Mouse (Mus musculus): Measurements from ENCODE around the gene Tm9sf2. TPM values are rescaled to one million over a fixed set of nuclear protein-coding genes. Genes with fewer than 3 reads are reported as not detected.

The Tm9sf2 gene
- polyA plus RNA-seq, 1 experiment from 2014 or later: 120 TPM

- Histone ChIP-seq H3K27ac (no peak overlapping the region), H3K36me3 (replicated peaks) (peaks cover 78% of the 10 kb centered on the region), H3K9me3 (no peaks in the 10 kb centered on the region), H3K27me3 (no peaks in the 10 kb centered on the region), H3K4me2 (no peak overlapping the region), H3K9ac (no peak overlapping the region), H3K4me3 (replicated peaks) (no peak overlapping the region), H3K4me1 (peaks cover under 1% of the 10 kb centered on the region; the same call in 1 of the 2 replicates)
- WGBS: 74% methylated on average over 1 of the region's 1 CpGs
- no peak for ATAC-seq (ENCODE audit: low FRiP score)
Measured at GRCm38 (mm10) chr14:122145374-122145773, 38.5 kb downstream of the Tm9sf2 start.

DNA sequence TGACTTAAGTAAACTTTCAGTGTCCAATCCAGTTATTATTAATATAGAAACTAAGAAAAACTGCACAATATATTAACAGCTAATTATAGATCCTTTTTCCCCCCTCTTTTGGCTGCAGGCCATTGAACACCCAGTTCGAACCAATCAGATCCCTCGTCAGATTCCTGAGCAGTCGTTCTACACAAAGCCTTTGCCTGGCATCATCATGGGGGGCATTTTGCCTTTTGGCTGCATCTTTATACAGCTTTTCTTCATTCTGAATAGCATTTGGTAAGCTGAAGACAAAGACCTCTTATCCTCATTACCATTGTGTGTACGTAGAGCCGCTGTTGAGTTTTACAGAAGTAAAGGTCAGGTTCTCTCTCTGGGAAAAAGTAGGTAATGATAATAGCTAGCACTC is 43.8 kb downstream of the Tm9sf2 start:
- peaks cover 8% of the 10 kb centered on the region for H3K4me1 ChIP-seq
- H3K9ac ChIP-seq: no peak overlapping the region
- WGBS: 18% methylated on average over 5 of the region's 5 CpGs
- no peak for ATAC-seq (ENCODE audit: low FRiP score)
- H3K27me3 ChIP-seq: no peaks in the 10 kb centered on the region
- H3K27ac ChIP-seq: no peak overlapping the region
- no peak overlapping the region for H3K4me3 ChIP-seq (replicated peaks)
- peaks cover 72% of the 10 kb centered on the region for H3K36me3 ChIP-seq (replicated peaks)
- H3K9me3 ChIP-seq: no peaks in the 10 kb centered on the region
- no peak overlapping the region for H3K4me2 ChIP-seq

GRCm38 (mm10) chr14:122157738-122158137 is 50.9 kb downstream of the Tm9sf2 start:
- Histone ChIP-seq H3K4me2 (no peak overlapping the region), H3K4me1 (no peaks in the 10 kb centered on the region), H3K27me3 (no peaks in the 10 kb centered on the region), H3K36me3 (replicated peaks) (peaks cover 47% of the 10 kb centered on the region), H3K27ac (no peak overlapping the region), H3K4me3 (replicated peaks) (no peak overlapping the region), H3K9me3 (no peaks in the 10 kb centered on the region), H3K9ac (no peak overlapping the region)
- ATAC-seq (ENCODE audit: low FRiP score): no peak
- 86% methylated on average over 7 of the region's 7 CpGs for WGBS

GRCm38 (mm10) chr14:122160916-122161315 is 54.1 kb downstream of the Tm9sf2 start:
- Histone ChIP-seq H3K9me3 (no peaks in the 10 kb centered on the region), H3K27ac (no peak overlapping the region), H3K36me3 (replicated peaks) (peaks cover 29% of the 10 kb centered on the region), H3K4me2 (no peak overlapping the region), H3K4me1 (no peaks in the 10 kb centered on the region), H3K27me3 (no peaks in the 10 kb centered on the region), H3K4me3 (replicated peaks) (no peak overlapping the region), H3K9ac (no peak overlapping the region)
- no peak for ATAC-seq (ENCODE audit: low FRiP score)
- 100% methylated on average over 1 of the region's 1 CpGs for WGBS

DNA sequence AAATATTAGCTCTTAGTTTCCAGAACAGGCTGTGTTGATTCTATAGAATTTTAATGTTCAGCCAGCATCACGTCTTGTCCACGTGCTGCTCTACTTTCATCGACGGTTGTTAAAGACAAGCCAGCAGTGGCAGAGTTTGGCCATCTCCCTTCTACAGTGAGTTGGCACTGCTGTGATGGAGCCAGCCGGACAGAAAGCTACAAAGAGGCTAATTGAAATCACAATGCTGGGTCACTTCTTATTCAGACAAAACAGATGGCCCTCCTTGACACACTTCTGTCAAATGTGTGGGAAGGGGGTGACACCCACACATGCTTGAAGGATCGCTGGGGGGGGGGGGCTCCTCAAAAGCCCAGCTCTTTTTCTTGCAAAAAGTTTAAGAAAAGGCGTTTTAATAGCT is 62.1 kb downstream of the Tm9sf2 start:
- 72% methylated on average over 7 of the region's 7 CpGs for WGBS
- Histone ChIP-seq H3K9me3 (no peaks in the 10 kb centered on the region), H3K27me3 (no peaks in the 10 kb centered on the region), H3K9ac (no peak overlapping the region), H3K4me1 (peaks cover 12% of the 10 kb centered on the region), H3K4me3 (replicated peaks) (no peak overlapping the region), H3K36me3 (replicated peaks) (0 out of 2 replicates have a peak, but pooled peaks cover 3% of the 10 kb centered on the region), H3K27ac (no peak overlapping the region), H3K4me2 (no peak overlapping the region)
- ATAC-seq (ENCODE audit: low FRiP score): no peak; the same call in 1 of the 2 replicates

- no peak overlapping the region for H3K4me3 ChIP-seq (replicated peaks)
- H3K9ac ChIP-seq: no peak overlapping the region
- H3K4me1 ChIP-seq: peaks cover 12% of the 10 kb centered on the region
- no peak overlapping the region for H3K4me2 ChIP-seq
- peak overlapping the region; percentile 42; the same call in 1 of the 2 replicates for H3K27ac ChIP-seq
- no peaks in the 10 kb centered on the region for H3K36me3 ChIP-seq (replicated peaks)
- 66% methylated on average over 7 of the region's 7 CpGs for WGBS
- no peaks in the 10 kb centered on the region for H3K27me3 ChIP-seq
- H3K9me3 ChIP-seq: no peaks in the 10 kb centered on the region
- ATAC-seq (ENCODE audit: low FRiP score): peak; percentile 59
Measured at GRCm38 (mm10) chr14:122170202-122170781, 63.5 kb downstream of the Tm9sf2 start.

DNA sequence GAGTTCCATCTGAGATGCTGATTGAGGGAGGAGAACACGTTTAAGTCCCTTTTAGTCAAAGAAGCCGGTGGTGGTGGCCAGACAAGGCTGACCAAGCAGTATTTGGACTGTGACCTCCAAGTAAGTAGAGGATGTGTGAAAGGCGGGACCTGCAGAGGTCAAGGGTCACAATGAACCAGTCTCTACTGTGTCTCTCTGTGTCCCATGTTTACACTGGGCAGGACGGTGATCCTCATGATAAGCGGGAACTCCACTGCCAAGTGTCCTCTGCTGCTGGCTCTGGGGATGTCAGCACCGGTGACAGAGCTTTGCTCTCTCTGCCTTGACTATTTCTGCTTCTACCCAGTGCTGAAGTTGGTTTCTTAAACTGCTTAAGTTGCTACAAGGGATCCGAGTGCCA is 64.2 kb downstream of the Tm9sf2 start:
- no peaks in the 10 kb centered on the region for H3K36me3 ChIP-seq (replicated peaks)
- no peaks in the 10 kb centered on the region for H3K27me3 ChIP-seq
- no peak overlapping the region for H3K27ac ChIP-seq
- ATAC-seq (ENCODE audit: low FRiP score): no peak
- no peak overlapping the region for H3K4me3 ChIP-seq (replicated peaks)
- H3K9me3 ChIP-seq: no peaks in the 10 kb centered on the region
- H3K4me2 ChIP-seq: no peak overlapping the region
- 89% methylated on average over 7 of the region's 7 CpGs for WGBS
- H3K4me1 ChIP-seq: peaks cover 12% of the 10 kb centered on the region
- no peak overlapping the region for H3K9ac ChIP-seq

DNA sequence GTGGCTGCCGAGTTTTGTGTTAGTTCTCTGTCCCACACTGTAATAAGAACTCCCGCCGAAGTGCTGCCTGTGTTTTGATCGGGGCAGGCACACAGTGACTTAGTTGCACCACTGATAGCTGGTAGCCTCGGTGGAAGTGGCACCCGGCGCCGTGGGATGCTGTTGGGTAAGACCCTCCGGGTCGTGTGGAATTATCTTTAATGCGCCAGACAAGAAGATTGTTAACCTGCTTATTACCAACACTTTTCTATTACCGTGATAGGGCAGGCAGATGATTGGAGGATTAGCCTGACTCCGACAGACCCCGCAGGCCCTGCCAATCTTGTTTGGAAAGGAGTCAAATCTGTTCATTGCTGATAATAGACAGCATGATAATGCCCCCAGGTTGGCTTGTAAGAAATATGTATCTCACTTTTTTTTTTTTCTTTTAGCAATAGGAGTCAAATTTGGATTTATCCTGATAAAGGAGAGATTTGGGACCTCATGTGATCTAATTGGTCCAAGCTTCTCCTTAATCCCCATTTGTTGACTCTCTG is 69.5 kb downstream of the Tm9sf2 start:
- H3K4me1 ChIP-seq: peaks cover 7% of the 10 kb centered on the region; the same call in 1 of the 2 replicates
- H3K27ac ChIP-seq: no peak overlapping the region
- H3K36me3 ChIP-seq (replicated peaks): no peaks in the 10 kb centered on the region
- no peak overlapping the region for H3K4me2 ChIP-seq
- no peak overlapping the region for H3K9ac ChIP-seq
- no peak for ATAC-seq (ENCODE audit: low FRiP score)
- no peak overlapping the region for H3K4me3 ChIP-seq (replicated peaks)
- peaks cover 10% of the 10 kb centered on the region; the same call in 1 of the 2 replicates for H3K27me3 ChIP-seq
- 80% methylated on average over 14 of the region's 14 CpGs for WGBS
- H3K9me3 ChIP-seq: no peaks in the 10 kb centered on the region

DNA sequence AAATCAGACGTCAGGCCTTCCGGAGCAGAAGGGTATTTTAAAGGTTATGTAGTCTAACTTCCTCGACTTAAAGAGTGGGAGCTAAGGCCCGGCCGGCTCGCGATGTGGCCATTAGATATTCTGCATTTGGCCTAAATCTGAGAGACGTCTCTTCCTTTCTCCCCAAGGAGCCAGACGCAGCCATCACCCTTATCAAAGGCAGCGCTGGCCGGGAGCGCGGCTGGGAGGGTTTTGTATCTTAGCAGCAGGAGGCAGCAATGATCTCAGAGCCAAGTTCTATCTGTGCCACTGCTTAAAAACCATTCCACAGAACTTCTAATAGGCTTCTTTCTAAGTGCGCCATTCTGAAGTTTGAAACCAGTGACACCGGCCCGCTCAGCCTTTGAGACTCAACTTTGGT is 72.4 kb downstream of the Tm9sf2 start:
- Histone ChIP-seq H3K4me1 (peaks cover 12% of the 10 kb centered on the region), H3K9ac (no peak overlapping the region), H3K27ac (no peak overlapping the region), H3K4me2 (no peak overlapping the region), H3K27me3 (peaks cover 17% of the 10 kb centered on the region), H3K36me3 (replicated peaks) (no peaks in the 10 kb centered on the region), H3K4me3 (replicated peaks) (no peak overlapping the region), H3K9me3 (no peaks in the 10 kb centered on the region)
- WGBS: 46% methylated on average over 16 of the region's 16 CpGs
- ATAC-seq (ENCODE audit: low FRiP score): no peak

DNA sequence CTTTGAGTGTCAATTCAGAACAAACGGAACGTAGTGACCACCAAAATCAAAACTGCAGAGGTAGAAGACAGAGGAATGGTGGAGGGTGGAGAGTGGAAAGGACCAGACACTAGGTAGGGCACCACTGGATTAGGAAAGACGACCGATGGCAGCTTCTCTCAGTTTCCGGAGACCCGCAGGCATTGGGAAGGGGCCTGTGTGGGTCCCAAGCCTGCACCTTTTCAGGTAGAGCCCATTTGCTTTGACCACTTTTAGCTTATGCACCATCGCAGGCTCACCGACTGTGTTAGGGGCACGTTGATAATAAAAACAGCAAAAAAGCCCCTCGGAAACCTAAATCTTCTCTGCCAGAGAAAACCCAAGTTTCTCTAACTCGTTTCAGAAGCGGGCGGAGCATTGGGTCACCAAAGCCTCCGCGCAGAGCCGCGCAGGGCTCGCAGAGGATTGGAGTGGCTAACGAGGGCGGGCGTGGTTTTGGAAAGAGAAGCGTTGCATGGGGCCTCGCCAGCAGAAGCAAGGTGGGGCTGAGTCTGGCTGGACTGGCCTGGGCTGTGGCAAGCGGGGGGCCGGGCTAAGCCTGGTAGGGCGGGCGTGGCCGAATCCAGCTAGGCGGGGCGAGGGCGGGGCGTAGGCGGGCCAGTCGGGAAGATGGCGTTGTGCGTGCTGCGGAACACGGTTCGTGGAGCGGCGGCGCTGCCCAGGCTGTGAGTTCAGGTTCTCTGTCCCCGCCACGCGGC is 74.4 kb downstream of the Tm9sf2 start, which contains the start of gene Clybl:
TSS of gene Clybl (plus strand) at position 627 of the 737 bp plus-strand sequence.
- H3K36me3 ChIP-seq (replicated peaks): no peaks in the 10 kb centered on the region
- WGBS: 3% methylated on average over 43 of the region's 45 CpGs
- peak within 1 kb of the TSS; percentile 62 for H3K4me2 ChIP-seq
- peaks cover 17% of the 10 kb centered on the region for H3K27me3 ChIP-seq
- peak; percentile 99 for ATAC-seq (ENCODE audit: low FRiP score)
- H3K27ac ChIP-seq: no peak within 1 kb of the TSS
- H3K4me1 ChIP-seq: peaks cover 12% of the 10 kb centered on the region
- H3K4me3 ChIP-seq (replicated peaks): peak within 1 kb of the TSS; percentile 59
- peak within 1 kb of the TSS; percentile 46; the same call in 1 of the 2 replicates for H3K9ac ChIP-seq
- H3K9me3 ChIP-seq: no peaks in the 10 kb centered on the region

GRCm38 (mm10) chr14:122181815-122182157 is 74.9 kb downstream of the Tm9sf2 start:
- Histone ChIP-seq H3K9me3 (no peaks in the 10 kb centered on the region), H3K36me3 (replicated peaks) (no peaks in the 10 kb centered on the region), H3K4me1 (peaks cover 10% of the 10 kb centered on the region), H3K27ac (no peak overlapping the region), H3K27me3 (peaks cover 17% of the 10 kb centered on the region), H3K4me3 (replicated peaks) (peak overlapping the region; percentile 59), H3K4me2 (peak overlapping the region; percentile 62), H3K9ac (peak overlapping the region; percentile 46; the same call in 1 of the 2 replicates)
- ATAC-seq (ENCODE audit: low FRiP score): no peak
- WGBS: 3% methylated on average over 12 of the region's 12 CpGs

- WGBS: 81% methylated on average over 6 of the region's 6 CpGs
- peak overlapping the region; percentile 62; the same call in 1 of the 2 replicates for H3K4me2 ChIP-seq
Measured at GRCm38 (mm10) chr14:122182220-122182619, 75.4 kb downstream of the Tm9sf2 start.

More at GRCm38 (mm10) chr14:122182220-122182619, 75.4 kb downstream of the Tm9sf2 start:
- no peak overlapping the region; the same call in 1 of the 2 replicates for H3K4me3 ChIP-seq (replicated peaks)
- H3K4me1 ChIP-seq: peaks cover 10% of the 10 kb centered on the region
- H3K9ac ChIP-seq: no peak overlapping the region
- H3K36me3 ChIP-seq (replicated peaks): no peaks in the 10 kb centered on the region
- ATAC-seq (ENCODE audit: low FRiP score): no peak
- H3K27ac ChIP-seq: no peak overlapping the region
- H3K27me3 ChIP-seq: peaks cover 17% of the 10 kb centered on the region
- H3K9me3 ChIP-seq: no peaks in the 10 kb centered on the region

Measured in forebrain, embryonic 12.5 days (tissue).